Mouse (Mus musculus) E14TG2a.4 (cell line): Measurements from ENCODE around the gene Ap4b1.

Experiments used
- H3K27me3 ChIP-seq: 2 replicates; pipeline ENCODE4 v1.6.1; 2014; ENCODE audit warnings: low read length, control low read depth; ENCODE audit not compliant: insufficient read depth
- H3K36me3 ChIP-seq: 2 replicates; pipeline ENCODE4 v1.6.1; 2014; ENCODE audit warnings: low read length, control low read depth; ENCODE audit not compliant: insufficient read depth
- H3K4me1 ChIP-seq: replicated peaks from 2 replicates; pipeline ENCODE4 v1.6.1; 2014; ENCODE audit warnings: low read depth, low read length, control low read depth
- H3K4me3 ChIP-seq: replicated peaks from 2 replicates; pipeline ENCODE4 v1.5.1; 2014; ENCODE audit warnings: mild to moderate bottlenecking, low read length
- H3K9me3 ChIP-seq: 2 replicates; pipeline ENCODE4 v1.6.1; 2014; ENCODE audit warnings: low read length, control low read depth
- CTCF ChIP-seq: conservative IDR thresholded peaks from 2 replicates; pipeline ENCODE4 v1.5.1; 2014; ENCODE audit warnings: low read length
- NANOG ChIP-seq: IDR thresholded peaks from 2 replicates; pipeline ENCODE4 v1.6.1; 2014; ENCODE audit warnings: borderline replicate concordance, low read length, mixed read lengths
- POU5F1 ChIP-seq: IDR thresholded peaks from 2 replicates; pipeline ENCODE4 v1.6.1; 2014; ENCODE audit warnings: low read length, borderline replicate concordance

Gene Ap4b1

GRCm38 (mm10) chr3:103808891-103809798 is at the start of gene Ap4b1, which contains the start of the genes Dclre1b and Gm43064:
Ap4b1 (plus strand) TSS chr3:103809520.
Dclre1b (minus strand) TSS chr3:103809444.
Gm43064 (plus strand) TSS chr3:103809573.
- no peak for TF ChIP-seq CTCF
- no peak for TF ChIP-seq NANOG
- no peak for TF ChIP-seq POU5F1
- H3K4me1 ChIP-seq, result peaks cover 18% of the 10 kb centered on the region
- peaks cover 34% of the 10 kb centered on the region for H3K36me3 ChIP-seq
- no peaks in the 10 kb centered on the region for H3K9me3 ChIP-seq
- H3K4me3 ChIP-seq, result peak within 1 kb of the TSS; percentile 96
- H3K27me3 ChIP-seq, result no peaks in the 10 kb centered on the region

- H3K9me3 ChIP-seq, result no peaks in the 10 kb centered on the region
- no peak for TF ChIP-seq POU5F1
- no peak for TF ChIP-seq CTCF
- no peak for TF ChIP-seq NANOG
- peaks cover 65% of the 10 kb centered on the region for H3K4me1 ChIP-seq
- peaks cover 52% of the 10 kb centered on the region for H3K36me3 ChIP-seq
- H3K27me3 ChIP-seq, result no peaks in the 10 kb centered on the region
- no peak overlapping the region for H3K4me3 ChIP-seq
Observed at GRCm38 (mm10) chr3:103766789-103767188, 42.5 kb upstream of the Ap4b1 start.

DNA sequence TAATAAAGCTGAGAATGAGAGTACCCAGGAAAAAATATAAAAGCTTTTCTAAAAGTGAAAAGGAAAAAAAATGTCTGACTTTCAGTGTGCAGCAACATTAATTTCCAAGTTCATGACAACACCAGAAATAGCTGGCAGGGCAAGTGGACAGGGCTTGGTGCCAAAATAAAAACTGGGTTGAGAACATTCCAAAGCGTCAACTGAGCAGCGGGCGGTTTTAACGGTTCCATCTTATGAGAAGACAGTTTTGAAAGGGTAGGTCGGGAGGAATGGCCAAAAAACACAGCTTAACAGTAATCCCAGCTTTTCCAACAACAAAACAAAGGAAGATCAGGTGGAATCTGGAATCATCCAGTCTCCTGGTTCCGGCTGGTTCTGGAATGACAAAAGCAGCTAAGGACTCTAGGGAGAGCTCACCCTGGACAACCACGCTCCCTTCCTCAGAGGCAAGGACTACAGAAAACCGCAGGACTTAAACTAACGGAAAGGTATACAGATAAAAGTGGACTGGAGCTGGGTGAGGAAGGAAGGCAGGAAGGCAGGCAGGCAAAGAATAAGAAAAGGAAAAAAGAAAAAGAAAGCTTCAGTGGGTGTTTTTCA is 37.7 kb upstream of the Ap4b1 start:
- peak overlapping the region; percentile 7; the same call in 1 of the 2 replicates for H3K4me3 ChIP-seq
- H3K4me1 ChIP-seq, result peaks cover 76% of the 10 kb centered on the region
- H3K36me3 ChIP-seq, result peaks cover 41% of the 10 kb centered on the region
- TF ChIP-seq CTCF, result no peak
- TF ChIP-seq NANOG, result peak; percentile 13; the same call in 1 of the 2 replicates
- H3K27me3 ChIP-seq, result no peaks in the 10 kb centered on the region
- H3K9me3 ChIP-seq, result no peaks in the 10 kb centered on the region

- Histone ChIP-seq H3K9me3 (no peaks in the 10 kb centered on the region), H3K4me3 (no peak overlapping the region), H3K27me3 (no peaks in the 10 kb centered on the region), H3K4me1 (peaks cover 76% of the 10 kb centered on the region), H3K36me3 (peaks cover 53% of the 10 kb centered on the region)
- TF ChIP-seq CTCF, result no peak
- no peak for TF ChIP-seq NANOG
- no peak for TF ChIP-seq POU5F1
Observed at GRCm38 (mm10) chr3:103772846-103773245, 36.5 kb upstream of the Ap4b1 start.

DNA sequence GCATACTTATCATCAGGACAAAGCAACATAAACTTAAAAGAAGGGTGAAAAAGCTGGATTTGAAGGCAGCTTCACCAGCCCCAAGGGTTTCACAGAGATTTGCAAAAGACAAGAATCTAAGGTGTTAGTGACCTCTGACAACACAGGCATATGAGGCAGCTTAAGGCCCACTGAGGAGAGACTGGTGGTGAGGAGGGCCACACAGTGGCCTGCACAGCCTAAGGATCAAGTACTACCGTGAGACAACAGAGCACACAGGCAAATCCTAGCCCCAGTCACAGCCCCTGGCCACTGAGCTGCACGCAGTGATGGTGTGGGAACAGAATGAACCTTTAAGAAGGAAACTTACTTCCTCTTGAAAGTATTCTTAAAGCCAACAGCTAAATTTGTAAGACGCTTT is 35.8 kb upstream of the Ap4b1 start:
- H3K4me3 ChIP-seq, result 0 out of 2 replicates have a peak overlapping the region, but pooled peaks have one; percentile 7
- H3K36me3 ChIP-seq, result peaks cover 54% of the 10 kb centered on the region
- H3K4me1 ChIP-seq, result peaks cover 76% of the 10 kb centered on the region
- TF ChIP-seq NANOG (no peak), POU5F1 (no peak), CTCF (no peak)
- H3K9me3 ChIP-seq, result no peaks in the 10 kb centered on the region
- H3K27me3 ChIP-seq, result no peaks in the 10 kb centered on the region

- H3K4me1 ChIP-seq, result peaks cover 75% of the 10 kb centered on the region
- H3K27me3 ChIP-seq, result no peaks in the 10 kb centered on the region
- H3K9me3 ChIP-seq, result no peaks in the 10 kb centered on the region
- TF ChIP-seq NANOG, result no peak
- no peak for TF ChIP-seq POU5F1
- no peak for TF ChIP-seq CTCF
- H3K36me3 ChIP-seq, result peaks cover 51% of the 10 kb centered on the region
- H3K4me3 ChIP-seq, result 0 out of 2 replicates have a peak overlapping the region, but pooled peaks have one; percentile 7
Observed at GRCm38 (mm10) chr3:103774009-103774408, 35.3 kb upstream of the Ap4b1 start.

DNA sequence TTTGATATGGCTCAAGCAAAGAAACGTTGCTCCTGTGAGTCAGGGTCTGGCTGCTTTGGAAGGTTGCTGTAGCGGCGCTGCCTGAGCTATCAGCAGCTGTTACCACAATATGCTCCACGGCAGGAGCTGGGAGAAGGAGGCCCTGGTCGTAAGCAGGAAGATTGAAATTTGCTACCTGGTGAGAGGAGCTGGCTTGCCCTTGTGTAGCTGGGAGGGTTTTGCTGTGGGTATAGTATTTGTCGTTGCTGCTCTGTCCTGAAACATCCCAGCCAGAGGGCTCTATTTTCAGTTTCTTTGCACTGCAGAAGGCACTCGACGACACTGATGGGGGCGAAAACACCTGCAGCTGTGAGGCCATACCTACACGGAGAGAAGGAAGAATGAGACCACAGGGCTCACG is 31.4 kb upstream of the Ap4b1 start:
- Histone ChIP-seq H3K4me3 (no peak overlapping the region), H3K27me3 (no peaks in the 10 kb centered on the region)
- TF ChIP-seq CTCF (no peak), NANOG (no peak), POU5F1 (no peak)

DNA sequence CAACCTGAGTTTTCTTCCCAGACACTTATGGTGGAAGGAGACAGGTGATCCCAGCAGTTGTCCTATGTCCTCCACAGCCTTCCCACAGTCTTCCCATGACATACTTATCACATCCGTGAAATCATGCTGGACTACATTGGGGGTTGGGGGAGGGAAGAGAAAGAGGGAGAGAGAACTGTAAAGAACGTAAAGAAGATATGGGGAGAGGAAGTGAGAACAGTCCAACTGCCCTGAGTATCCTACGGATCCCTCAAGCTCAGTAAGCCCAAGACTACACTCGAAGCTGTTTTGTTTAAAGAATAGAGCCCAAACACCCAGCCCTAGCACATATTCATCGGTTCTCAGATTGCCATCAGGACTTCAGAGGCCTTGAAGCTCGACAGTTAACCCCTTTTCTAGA is 30.7 kb upstream of the Ap4b1 start:
- H3K9me3 ChIP-seq, result no peaks in the 10 kb centered on the region
- no peak overlapping the region for H3K4me3 ChIP-seq
- TF ChIP-seq POU5F1, result no peak
- TF ChIP-seq NANOG, result no peak
- TF ChIP-seq CTCF, result no peak
- no peaks in the 10 kb centered on the region for H3K27me3 ChIP-seq
- peaks cover 66% of the 10 kb centered on the region for H3K4me1 ChIP-seq
- peaks cover 32% of the 10 kb centered on the region for H3K36me3 ChIP-seq

More for the DNA sequence above, 31.4 kb upstream of the Ap4b1 start:
- Histone ChIP-seq H3K36me3 (peaks cover 37% of the 10 kb centered on the region), H3K4me1 (peaks cover 66% of the 10 kb centered on the region), H3K9me3 (no peaks in the 10 kb centered on the region)
